Mouse (Mus musculus): Measurements from ENCODE around the gene Ube2o.

Gene Ube2o

GRCm38 (mm10) chr11:116581376-116581814 lies at the start of gene Ube2o:
Ube2o (minus strand) TSS chr11:116581447.
- DNase-seq (ENCODE audit: low spot score in 2 of 2), result peak; percentile 76 to 82

- no peak for DNase-seq (ENCODE audit: low spot score in 2 of 2)
These were observed 49.1 kb upstream of the Ube2o start for GRCm38 (mm10) chr11:116630171-116630965.

GRCm38 (mm10) chr11:116629472-116629871 lies 48.2 kb upstream of the Ube2o start:
- no peak for DNase-seq (ENCODE audit: low spot score in 2 of 2)

- peak; percentile 83 to 91 for DNase-seq (ENCODE audit: low spot score in 2 of 2)
These were observed 47.5 kb upstream of the Ube2o start for GRCm38 (mm10) chr11:116628712-116629111.

GRCm38 (mm10) chr11:116627072-116628020 lies 46.1 kb upstream of the Ube2o start:
- no peak for DNase-seq (ENCODE audit: low spot score in 2 of 2)

GRCm38 (mm10) chr11:116626299-116627071 lies 45.2 kb upstream of the Ube2o start, which contains the start of gene Rhbdf2:
Rhbdf2 (minus strand) TSS chr11:116627019.
- DNase-seq (ENCODE audit: low spot score in 2 of 2), result no peak

- no peak for DNase-seq (ENCODE audit: low spot score in 2 of 2)
These were observed 44.1 kb upstream of the Ube2o start for GRCm38 (mm10) chr11:116625081-116626000.

GRCm38 (mm10) chr11:116624131-116624832 lies 43.0 kb upstream of the Ube2o start:
- peak; percentile 77 to 84 for DNase-seq (ENCODE audit: low spot score in 2 of 2)

GRCm38 (mm10) chr11:116623281-116624124 lies 42.3 kb upstream of the Ube2o start:
- DNase-seq (ENCODE audit: low spot score in 2 of 2), result no peak

GRCm38 (mm10) chr11:116621258-116621704 lies 40.0 kb upstream of the Ube2o start:
- peak; percentile 93 for DNase-seq (ENCODE audit: low spot score in 2 of 2)

GRCm38 (mm10) chr11:116620559-116621253 lies 39.5 kb upstream of the Ube2o start:
- no peak for DNase-seq (ENCODE audit: low spot score in 2 of 2)

GRCm38 (mm10) chr11:116620073-116620472 lies 38.8 kb upstream of the Ube2o start:
- no peak for DNase-seq (ENCODE audit: low spot score in 2 of 2)

GRCm38 (mm10) chr11:116619561-116619960 lies 38.3 kb upstream of the Ube2o start:
- no peak for DNase-seq (ENCODE audit: low spot score in 2 of 2)

- DNase-seq (ENCODE audit: low spot score in 2 of 2), result no peak
These were observed 37.9 kb upstream of the Ube2o start for GRCm38 (mm10) chr11:116619156-116619555.

GRCm38 (mm10) chr11:116618666-116619065 lies 37.4 kb upstream of the Ube2o start:
- DNase-seq (ENCODE audit: low spot score in 2 of 2), result no peak

GRCm38 (mm10) chr11:116617641-116618040 lies 36.4 kb upstream of the Ube2o start:
- no peak for DNase-seq (ENCODE audit: low spot score in 2 of 2)

GRCm38 (mm10) chr11:116616438-116617118 lies 35.3 kb upstream of the Ube2o start:
- no peak for DNase-seq (ENCODE audit: low spot score in 2 of 2)

Data from heart, adult 9 months (tissue).